Mouse (Mus musculus) kidney, adult 10 weeks (tissue): Measurements from ENCODE around the gene Cyp39a1. TPM values are rescaled to one million over a fixed set of nuclear protein-coding genes. Genes with fewer than 3 reads are reported as not detected.

ENCODE experiments used
- polyA plus RNA-seq: library from polyadenylated mRNA; stranded (reverse); fragments of 350-450 nt; fragmentation: Illumina TruSeq; extraction: RNeasy Lipid Tissue Mini Kit (QIAGEN cat#74804); gene quantifications from one replicate; pipeline ENCODE4 v1.2.3, GENCODE M21; 2014; ENCODE audit warnings: low read depth, low replicate concordance

The Cyp39a1 gene
- 29.1 TPM for polyA plus RNA-seq

DNA sequence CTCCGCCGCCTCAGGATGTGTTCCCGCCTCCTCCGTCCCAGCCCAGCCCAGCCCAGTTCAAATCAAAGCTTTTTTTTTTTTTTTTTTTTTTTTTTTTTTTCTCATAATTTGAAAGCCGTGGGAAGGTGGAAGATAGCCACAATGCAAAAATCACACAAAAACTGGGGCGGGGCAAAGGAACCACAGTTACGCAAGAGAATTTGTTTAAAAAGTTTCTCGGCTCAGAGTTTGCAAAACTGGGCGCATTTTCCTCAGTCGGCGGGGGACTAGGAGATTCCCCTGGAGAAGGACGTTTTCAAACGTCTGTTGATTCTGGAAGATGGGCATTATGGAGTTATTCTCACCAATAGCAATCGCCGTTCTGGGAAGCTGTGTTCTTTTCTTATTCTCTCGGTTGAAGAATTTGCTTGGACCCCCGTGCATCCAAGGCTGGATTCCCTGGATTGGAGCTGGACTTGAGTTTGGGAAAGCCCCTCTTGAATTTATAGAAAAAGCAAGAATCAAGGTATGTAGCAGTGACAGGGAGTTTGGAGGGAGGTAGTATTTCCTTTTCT is at the start of gene Cyp39a1:
Cyp39a1 (plus strand) TSS at position 136 of the 554 bp plus-strand sequence.

DNA sequence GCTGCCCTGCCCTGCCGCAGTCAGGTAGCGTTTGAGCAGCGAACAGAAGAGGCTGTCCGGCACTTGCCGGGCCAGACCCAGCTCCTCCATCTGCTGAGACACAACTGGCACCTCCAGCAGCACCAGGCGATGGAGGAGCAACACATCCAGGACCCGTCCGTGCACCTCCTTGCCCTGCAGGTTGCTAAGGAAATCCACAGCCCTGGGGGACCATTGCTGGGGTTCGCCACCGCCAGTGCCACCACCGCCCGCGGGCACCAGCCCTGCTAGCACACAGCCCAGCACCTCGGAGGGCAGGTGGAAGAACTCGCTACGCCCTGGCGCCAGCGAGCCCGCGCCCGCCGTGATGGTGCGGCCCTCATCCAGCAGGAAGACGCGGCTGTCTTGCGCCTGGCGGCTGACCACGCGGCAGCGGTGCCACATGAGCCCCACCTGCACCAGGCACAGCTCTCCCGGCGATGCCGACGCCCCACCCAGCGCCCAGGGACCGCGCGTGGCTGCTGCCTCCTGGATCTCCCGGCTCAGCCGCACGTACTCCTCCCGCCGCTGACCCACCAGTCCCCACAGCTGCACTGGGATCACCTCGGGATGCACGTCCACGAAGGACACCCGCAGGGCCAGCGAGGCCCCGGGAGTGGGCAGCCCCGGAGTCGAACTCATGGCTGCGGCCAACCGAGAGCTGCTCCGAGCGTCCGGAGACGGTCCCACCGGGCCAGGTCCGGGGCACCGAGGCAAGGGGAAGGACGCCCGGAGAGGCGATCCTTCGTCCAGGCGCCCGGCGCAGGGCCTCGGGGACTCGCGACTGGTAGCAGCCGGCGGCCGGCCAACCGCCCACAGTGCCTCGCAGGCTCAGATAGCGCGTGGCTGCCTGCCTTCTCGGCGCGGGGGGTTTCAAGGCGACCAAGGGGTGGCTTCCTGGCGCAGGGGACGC is 37.5 kb upstream of the Cyp39a1 start, which contains the start of gene Tdrd6:
Tdrd6 (minus strand) TSS at position 804 of the 931 bp plus-strand sequence.

GRCm38 (mm10) chr17:43666576-43667289 is 492 bp upstream of the Cyp39a1 start, which contains the start of gene Slc25a27:
Gene Slc25a27, minus strand, starts transcription at chr17:43667214.

Other genes starting within 250 kb of the Cyp39a1 start
- 980 TPM for gene Mep1a, start 164.6 kb upstream of the Cyp39a1 start, polyA plus RNA-seq
- gene Ankrd66, start 123.8 kb upstream of the Cyp39a1 start, polyA plus RNA-seq, result not detected
- gene Pla2g7, start 99.3 kb upstream of the Cyp39a1 start, polyA plus RNA-seq, result 51.9 TPM
- gene Tdrd6, start 37.1 kb upstream of the Cyp39a1 start, polyA plus RNA-seq, result 0.53 TPM
- 2.8 TPM for gene Slc25a27, start 211 bp upstream of the Cyp39a1 start, polyA plus RNA-seq
- gene Rcan2, start 133.9 kb downstream of the Cyp39a1 start, polyA plus RNA-seq, result 32.3 TPM